Mouse (Mus musculus) kidney, postnatal 0 days (tissue): ENCODE data around the gene Dlgap1. TPM values are rescaled to one million over a fixed set of nuclear protein-coding genes. Genes with fewer than 3 reads are reported as not detected.

Experiments used
- ATAC-seq: fragments of 200-750 bp; cut with Nextera tagmentation; replicated peaks from 2 replicates; pipeline ENCODE4 v1.8.0; 2017; ENCODE audit warnings: low read depth, moderate number of reproducible peaks, moderate TSS enrichment, moderate library complexity; ENCODE audit not compliant: low FRiP score
- DNase-seq: peaks from one replicate; pipeline ENCODE4 v3.0.0-alpha.2; 2016; ENCODE audit warnings: low spot score
- H3K27ac ChIP-seq: fragments of 300-500 bp; sonication (generic); 2 replicates; pipeline ENCODE4 v1.5.1; 2014; ENCODE audit warnings: mild to moderate bottlenecking
- H3K27me3 ChIP-seq: fragments of 300-500 bp; sonication (generic); 2 replicates; pipeline ENCODE4 v1.6.1; 2014; ENCODE audit warnings: low read length, mixed read lengths; ENCODE audit not compliant: insufficient read depth
- H3K36me3 ChIP-seq: fragments of 300-500 bp; sonication (generic); 2 replicates; pipeline ENCODE4 v1.6.1; 2014; ENCODE audit warnings: low read length, mixed read lengths; ENCODE audit not compliant: insufficient read depth
- H3K4me1 ChIP-seq: fragments of 300-500 bp; sonication (generic); replicated peaks from 2 replicates; pipeline ENCODE4 v1.6.1; 2014; ENCODE audit warnings: antibody characterized with exemption, low read length, mixed read lengths; ENCODE audit not compliant: insufficient read depth
- H3K4me2 ChIP-seq: fragments of 300-500 bp; sonication (generic); 2 replicates; pipeline ENCODE4 v1.6.1; 2014; ENCODE audit warnings: mild to moderate bottlenecking, low read length, moderate library complexity, mixed read lengths
- H3K4me3 ChIP-seq: fragments of 300-500 bp; sonication (generic); replicated peaks from 2 replicates; pipeline ENCODE4 v1.5.1; 2014; ENCODE audit warnings: low read depth, low read length
- H3K9ac ChIP-seq: fragments of 300-500 bp; sonication (generic); 2 replicates; pipeline ENCODE4 v1.6.1; 2014; ENCODE audit warnings: low read depth, low read length
- H3K9me3 ChIP-seq: fragments of 300-500 bp; sonication (generic); replicated peaks from 2 replicates; pipeline ENCODE4 v1.6.1; 2016; ENCODE audit warnings: low read length, inconsistent platforms, mixed read lengths
- CTCF ChIP-seq: IDR thresholded peaks from 2 replicates; pipeline ENCODE4 v1.5.1; 2016; ENCODE audit warnings: antibody characterized with exemption, low read depth, mild to moderate bottlenecking, moderate library complexity
- WGBS: fragments of 180-500 bp; shearing (Covaris S2); extraction: QIAGEN DNeasy Blood & Tissue Kit; methylation state at CpG from one replicate; pipeline ENCODE4 v1.1.7; 2014; 5-methylcytosine and 5-hydroxymethylcytosine counted together
- polyA plus RNA-seq: library from polyadenylated mRNA; unstranded; fragments of >200 nt; fragmentation: Nextera tagmentation; extraction: Ambion mirVana; gene quantifications from 2 replicates; pipeline ENCODE4 v1.2.1, GENCODE M21; 2015

Dlgap1 gene
- polyA plus RNA-seq, 1 experiment from 2014 or later, result 3.6 TPM

GRCm38 (mm10) chr17:70722146-70722545 lies 753.3 kb downstream of the Dlgap1 start:
- Histone ChIP-seq H3K27ac (no peak overlapping the region), H3K9me3 (no peaks in the 10 kb centered on the region), H3K4me1 (no peaks in the 10 kb centered on the region), H3K36me3 (no peaks in the 10 kb centered on the region), H3K4me3 (no peak overlapping the region), H3K27me3 (no peaks in the 10 kb centered on the region), H3K4me2 (no peak overlapping the region), H3K9ac (no peak overlapping the region)
- WGBS, result 80% methylated on average over 3 of the region's 3 CpGs
- no peak for TF ChIP-seq CTCF
- DNase-seq (no peak), ATAC-seq (no peak)

GRCm38 (mm10) chr17:70728719-70729281 lies 759.9 kb downstream of the Dlgap1 start:
- H3K36me3 ChIP-seq, result no peaks in the 10 kb centered on the region
- TF ChIP-seq CTCF, result no peak
- no peak overlapping the region for H3K9ac ChIP-seq
- no peaks in the 10 kb centered on the region for H3K27me3 ChIP-seq
- no peaks in the 10 kb centered on the region for H3K4me1 ChIP-seq
- H3K4me3 ChIP-seq, result no peak overlapping the region
- H3K4me2 ChIP-seq, result no peak overlapping the region
- WGBS, result 56% methylated on average over 5 of the region's 5 CpGs
- no peak overlapping the region for H3K27ac ChIP-seq
- DNase-seq (peak; percentile 45), ATAC-seq (no peak; the same call in 1 of the 2 replicates)
- H3K9me3 ChIP-seq, result no peaks in the 10 kb centered on the region

- Histone ChIP-seq H3K4me1 (no peaks in the 10 kb centered on the region; the same call in 1 of the 2 replicates), H3K9me3 (no peaks in the 10 kb centered on the region), H3K27me3 (no peaks in the 10 kb centered on the region), H3K36me3 (no peaks in the 10 kb centered on the region), H3K9ac (no peak overlapping the region), H3K27ac (no peak overlapping the region), H3K4me2 (no peak overlapping the region), H3K4me3 (no peak overlapping the region)
- TF ChIP-seq CTCF, result no peak
- no peak for DNase-seq
- WGBS, result 71% methylated on average over 3 of the region's 3 CpGs
- no peak for ATAC-seq
These were observed 765.9 kb downstream of the Dlgap1 start for GRCm38 (mm10) chr17:70734728-70735127.

- DNase-seq, result no peak
- WGBS, result 67% methylated on average over 3 of the region's 3 CpGs
- H3K4me1 ChIP-seq, result no peaks in the 10 kb centered on the region; the same call in 1 of the 2 replicates
These were observed 766.5 kb downstream of the Dlgap1 start for GRCm38 (mm10) chr17:70735396-70735795.

GRCm38 (mm10) chr17:70737424-70737823 lies 768.6 kb downstream of the Dlgap1 start:
- H3K9ac ChIP-seq, result no peak overlapping the region
- DNase-seq (peak; percentile 92), ATAC-seq (no peak)
- H3K4me1 ChIP-seq, result no peaks in the 10 kb centered on the region; the same call in 1 of the 2 replicates
- peak overlapping the region; percentile 53 for H3K4me2 ChIP-seq
- H3K36me3 ChIP-seq, result no peaks in the 10 kb centered on the region
- WGBS, result 2% methylated on average over 6 of the region's 6 CpGs
- H3K27me3 ChIP-seq, result no peaks in the 10 kb centered on the region
- peak; percentile 78 for TF ChIP-seq CTCF
- peak overlapping the region; percentile 13; the same call in 1 of the 2 replicates for H3K4me3 ChIP-seq
- peak overlapping the region; percentile 80 for H3K27ac ChIP-seq
- no peaks in the 10 kb centered on the region for H3K9me3 ChIP-seq

More at GRCm38 (mm10) chr17:70735396-70735795, 766.5 kb downstream of the Dlgap1 start:
- no peaks in the 10 kb centered on the region for H3K36me3 ChIP-seq
- H3K4me2 ChIP-seq, result no peak overlapping the region
- no peak overlapping the region for H3K27ac ChIP-seq
- no peak for ATAC-seq
- TF ChIP-seq CTCF, result no peak
- H3K4me3 ChIP-seq, result no peak overlapping the region
- H3K27me3 ChIP-seq, result no peaks in the 10 kb centered on the region
- no peak overlapping the region for H3K9ac ChIP-seq
- H3K9me3 ChIP-seq, result no peaks in the 10 kb centered on the region

- ATAC-seq (peak; percentile 95), DNase-seq (peak; percentile 96)
- peaks cover 4% of the 10 kb centered on the region; the same call in 1 of the 2 replicates for H3K4me1 ChIP-seq
- H3K27ac ChIP-seq, result peak overlapping the region; percentile 80
- H3K9me3 ChIP-seq, result no peaks in the 10 kb centered on the region
- no peaks in the 10 kb centered on the region for H3K36me3 ChIP-seq
- peak overlapping the region; percentile 53 for H3K4me2 ChIP-seq
- WGBS, result 3% methylated on average over 17 of the region's 17 CpGs
- peak overlapping the region; percentile 13; the same call in 1 of the 2 replicates for H3K4me3 ChIP-seq
- TF ChIP-seq CTCF, result peak; percentile 84
- H3K9ac ChIP-seq, result peak overlapping the region; percentile 9; the same call in 1 of the 2 replicates
- H3K27me3 ChIP-seq, result no peaks in the 10 kb centered on the region
These were observed 769.4 kb downstream of the Dlgap1 start for GRCm38 (mm10) chr17:70738168-70738854.
